Mouse (Mus musculus) ES-E14 (cell line): ENCODE measurements around the gene Ptprg. TPM values are rescaled to one million over a fixed set of nuclear protein-coding genes. Genes with fewer than 3 reads are reported as not detected.

Source experiments
- DNase-seq: peaks from one replicate; pipeline ENCODE4 v3.0.0-alpha.2; 2013; ENCODE audit warnings: low read depth, low spot score
- H3K27ac ChIP-seq: 2 replicates; pipeline ENCODE4 v1.5.1; 2012; ENCODE audit warnings: low read depth, mild to moderate bottlenecking, low read length, moderate library complexity, mixed read lengths; ENCODE audit not compliant: poor library complexity, insufficient read depth, severe bottlenecking
- H3K36me3 ChIP-seq: 2 replicates; pipeline ENCODE4 v1.6.1; 2012; ENCODE audit warnings: mild to moderate bottlenecking, low read length, moderate library complexity, mixed read lengths; ENCODE audit not compliant: control insufficient read depth, poor library complexity, insufficient read depth, severe bottlenecking
- H3K4me1 ChIP-seq, 2 experiments: fragments of 150-350 bp in 1 of 2; sonication (generic) in 1 of 2; 2 replicates each; pipeline ENCODE4 v1.6.1; 2012; ENCODE audit warnings: low read length in 2 of 2, mild to moderate bottlenecking in 1 of 2, mixed read lengths in 1 of 2; ENCODE audit not compliant: control insufficient read depth in 2 of 2, insufficient read depth in 2 of 2, poor library complexity in 1 of 2
- H3K4me3 ChIP-seq, 2 experiments: fragments of 150-350 bp in 1 of 2; sonication (generic) in 1 of 2; 2 replicates each; pipeline ENCODE4 v1.5.1; 2012; ENCODE audit warnings: low read length in 2 of 2, low read depth in 1 of 2, mild to moderate bottlenecking in 1 of 2, mixed read lengths in 1 of 2; ENCODE audit not compliant: insufficient read depth in 1 of 2, poor library complexity in 1 of 2, severe bottlenecking in 1 of 2
- H3K9ac ChIP-seq: 2 replicates; pipeline ENCODE4 v1.6.1; 2012; ENCODE audit warnings: low read depth, mild to moderate bottlenecking, low read length, mixed read lengths; ENCODE audit not compliant: poor library complexity, insufficient read depth, severe bottlenecking
- H3K9me3 ChIP-seq: fragments of 150-350 bp; sonication (generic); 2 replicates; pipeline ENCODE4 v1.6.1; 2012; ENCODE audit warnings: low read depth, mild to moderate bottlenecking, low read length; ENCODE audit not compliant: control insufficient read depth, insufficient read depth
- CHD2 ChIP-seq: IDR thresholded peaks from 2 replicates; pipeline ENCODE4 v1.6.1; 2014; ENCODE audit warnings: mild to moderate bottlenecking, low read depth, low read length, inconsistent platforms
- HCFC1 ChIP-seq: IDR thresholded peaks from 2 replicates; pipeline ENCODE4 v1.6.1; 2012; ENCODE audit warnings: low read length, inconsistent platforms, borderline replicate concordance; ENCODE audit not compliant: insufficient read depth
- MAFK ChIP-seq: IDR thresholded peaks from 2 replicates; pipeline ENCODE4 v1.6.1; 2014; ENCODE audit warnings: mild to moderate bottlenecking, low read depth, low read length, inconsistent platforms; ENCODE audit not compliant: insufficient read depth
- ZC3H11A ChIP-seq: IDR thresholded peaks from 2 replicates; pipeline ENCODE4 v1.6.1; 2012; ENCODE audit warnings: low read depth, mild to moderate bottlenecking, inconsistent platforms, low read length, borderline replicate concordance
- ZNF384 ChIP-seq: IDR thresholded peaks from 2 replicates; pipeline ENCODE4 v1.6.1; 2012; ENCODE audit warnings: low read depth, low read length, inconsistent platforms
- in situ Hi-C, 2 experiments: fragments of 600-800 bp; cut with MboI; formaldehyde crosslinking; loops; one replicate each; pipeline ENCODE4 v1.15.1; 2025; ENCODE audit warnings: low sequenced_read_pairs in 2 of 2, inconsistent platforms in 1 of 2; ENCODE audit not compliant: unreplicated experiment in 2 of 2
- total RNA-seq: library from RNA; depleted of rRNA; stranded (reverse); fragments of 300-350 nt; gene quantifications from 2 replicates; pipeline ENCODE4 v1.2.3, GENCODE M21; 2012

Gene Ptprg
- total RNA-seq, 1 experiment = 59.8 TPM

DNA sequence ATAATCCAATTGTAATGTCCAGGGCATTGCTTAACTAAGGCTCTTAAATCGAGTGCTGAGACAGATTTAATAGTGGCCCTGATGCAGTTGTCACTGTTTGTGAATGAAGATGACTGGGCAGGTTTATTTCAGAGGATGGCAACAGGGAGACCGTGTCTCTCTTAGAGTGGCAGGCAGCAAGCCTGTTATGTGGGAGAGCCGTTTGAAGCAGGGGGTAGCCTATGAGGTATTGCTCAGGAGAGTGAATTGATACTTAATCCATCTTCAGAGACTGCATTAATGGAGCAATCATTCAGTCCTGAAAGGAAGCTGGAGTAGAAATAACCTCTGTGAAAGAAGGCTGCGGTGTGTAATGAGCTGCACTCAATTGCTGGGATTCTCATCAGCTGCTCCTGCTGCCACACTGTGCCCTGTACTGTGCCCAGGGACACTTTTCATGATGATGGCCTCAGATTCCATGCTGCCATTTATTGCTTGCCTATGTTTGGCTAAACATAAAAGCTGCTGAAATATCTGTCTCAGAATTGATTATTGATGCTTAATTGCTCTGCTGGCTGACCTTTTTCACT, 526.6 kb downstream of the Ptprg start:
- Histone ChIP-seq H3K27ac (no peak overlapping the region), H3K9ac (no peak overlapping the region), H3K4me1 (no peaks in the 10 kb centered on the region), H3K36me3 (peaks cover 2% of the 10 kb centered on the region; the same call in 1 of the 2 replicates), H3K9me3 (peaks cover 1% of the 10 kb centered on the region), H3K4me3 (no peak overlapping the region)
- DNase-seq = no peak
- TF ChIP-seq ZNF384 = no peak
- no peak for TF ChIP-seq CHD2
- TF ChIP-seq HCFC1 = no peak
- no peak for TF ChIP-seq ZC3H11A
- no peak for TF ChIP-seq MAFK
- in situ Hi-C loops = no loop called here

DNA sequence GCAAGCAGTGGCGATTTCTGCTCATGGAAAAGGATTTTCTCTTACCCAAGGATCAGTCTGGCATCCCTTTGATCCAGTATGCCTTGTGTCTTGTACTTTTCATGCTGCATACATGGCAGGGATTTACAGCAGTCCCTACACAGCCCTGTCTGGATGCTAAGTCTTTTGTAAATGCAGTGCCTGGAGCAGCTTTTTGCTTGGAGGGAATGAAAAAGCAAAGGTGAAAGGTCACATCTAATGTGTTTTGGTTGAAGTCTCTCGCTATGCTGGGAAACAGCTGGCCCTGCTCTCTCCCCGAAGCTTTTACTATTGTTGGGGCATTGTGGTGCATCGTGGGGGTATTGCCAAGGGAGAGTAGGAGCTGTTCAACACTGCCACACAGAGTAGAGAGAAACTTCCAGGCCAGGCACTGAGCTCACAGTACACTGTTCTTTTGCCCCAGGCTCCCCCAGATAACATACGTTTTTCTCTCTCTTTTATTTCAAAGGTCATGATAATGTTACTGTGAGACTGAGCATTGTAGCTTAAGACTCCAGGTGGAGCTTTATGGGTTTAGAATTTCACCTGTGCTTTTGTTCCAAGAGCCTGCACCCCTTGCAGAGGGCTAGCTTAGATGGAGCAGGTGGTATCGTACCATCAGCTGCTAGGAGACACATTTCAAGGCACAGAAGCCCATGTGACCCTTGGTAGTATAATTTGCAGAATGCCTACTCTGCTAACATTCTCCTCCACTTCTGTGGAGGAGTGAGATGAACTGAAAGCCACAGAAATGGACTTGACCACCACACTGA, 529.0 kb downstream of the Ptprg start:
- no peak overlapping the region for H3K27ac ChIP-seq
- in situ Hi-C loops = no loop called here

DNA sequence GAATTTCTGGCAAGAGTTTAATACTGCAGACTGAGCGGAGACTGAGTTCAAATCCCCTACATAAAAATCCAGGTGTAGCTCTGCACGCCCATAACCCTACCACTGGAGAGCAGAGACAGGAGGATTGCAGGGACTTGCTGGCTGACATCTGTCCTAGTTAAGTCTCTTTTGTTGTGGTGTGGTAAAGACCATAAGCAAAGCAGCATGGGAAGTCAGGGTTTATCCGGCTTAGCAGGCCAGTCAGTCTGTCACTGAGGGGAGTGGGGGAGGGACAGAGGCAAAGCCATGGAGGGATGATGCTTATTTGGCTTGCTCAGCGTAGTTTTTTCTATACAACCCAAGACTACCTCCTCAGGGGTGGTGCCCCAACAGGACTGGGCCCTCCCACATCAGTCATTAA, 530.7 kb downstream of the Ptprg start:
- Histone ChIP-seq H3K9me3 (no peaks in the 10 kb centered on the region), H3K36me3 (peaks cover 2% of the 10 kb centered on the region; the same call in 1 of the 2 replicates), H3K4me1 (no peaks in the 10 kb centered on the region), H3K4me3 (no peak overlapping the region), H3K9ac (no peak overlapping the region), H3K27ac (no peak overlapping the region)
- in situ Hi-C loops = no loop called here
- TF ChIP-seq ZNF384 = no peak
- no peak for TF ChIP-seq CHD2
- no peak for TF ChIP-seq MAFK
- no peak for TF ChIP-seq HCFC1
- no peak for TF ChIP-seq ZC3H11A
- DNase-seq = no peak

More for the DNA sequence above, 529.0 kb downstream of the Ptprg start:
- no peak overlapping the region for H3K4me3 ChIP-seq
- H3K9ac ChIP-seq = no peak overlapping the region
- no peak for DNase-seq
- no peaks in the 10 kb centered on the region for H3K4me1 ChIP-seq
- H3K9me3 ChIP-seq = no peaks in the 10 kb centered on the region
- peaks cover 2% of the 10 kb centered on the region; the same call in 1 of the 2 replicates for H3K36me3 ChIP-seq
- no peak for TF ChIP-seq MAFK
- no peak for TF ChIP-seq CHD2
- TF ChIP-seq HCFC1 = no peak
- no peak for TF ChIP-seq ZC3H11A
- no peak for TF ChIP-seq ZNF384

DNA sequence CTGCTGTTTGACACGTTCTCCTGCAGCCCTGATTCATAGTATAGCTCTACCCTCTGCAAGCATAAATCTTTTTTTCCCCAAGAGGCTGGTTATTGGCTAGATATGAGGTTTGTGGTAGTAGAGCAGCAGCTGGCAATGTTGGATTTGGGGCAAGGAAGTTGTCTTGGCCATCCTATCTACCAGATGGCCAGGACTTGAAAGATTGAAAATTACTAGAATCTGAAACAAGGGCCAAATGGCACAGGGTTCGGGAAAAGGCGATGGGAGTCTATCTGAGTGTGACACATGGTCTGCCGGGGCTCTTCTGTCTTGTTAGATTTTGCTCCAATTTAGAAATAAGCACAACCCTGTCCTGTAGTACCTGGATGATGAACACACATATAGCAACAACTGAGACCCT, 531.7 kb downstream of the Ptprg start:
- DNase-seq = no peak
- H3K27ac ChIP-seq = no peak overlapping the region
- H3K4me3 ChIP-seq = no peak overlapping the region
- no peaks in the 10 kb centered on the region for H3K4me1 ChIP-seq
- no peaks in the 10 kb centered on the region for H3K9me3 ChIP-seq
- TF ChIP-seq CHD2 = no peak
- no peak for TF ChIP-seq MAFK
- TF ChIP-seq HCFC1 = no peak
- TF ChIP-seq ZC3H11A = no peak
- TF ChIP-seq ZNF384 = no peak
- peaks cover 2% of the 10 kb centered on the region; the same call in 1 of the 2 replicates for H3K36me3 ChIP-seq
- no peak overlapping the region for H3K9ac ChIP-seq
- in situ Hi-C loops = no loop called here
